Comparison of ENCODE assay signal across 8 mouse cellular contexts in the genomic region with DNA sequence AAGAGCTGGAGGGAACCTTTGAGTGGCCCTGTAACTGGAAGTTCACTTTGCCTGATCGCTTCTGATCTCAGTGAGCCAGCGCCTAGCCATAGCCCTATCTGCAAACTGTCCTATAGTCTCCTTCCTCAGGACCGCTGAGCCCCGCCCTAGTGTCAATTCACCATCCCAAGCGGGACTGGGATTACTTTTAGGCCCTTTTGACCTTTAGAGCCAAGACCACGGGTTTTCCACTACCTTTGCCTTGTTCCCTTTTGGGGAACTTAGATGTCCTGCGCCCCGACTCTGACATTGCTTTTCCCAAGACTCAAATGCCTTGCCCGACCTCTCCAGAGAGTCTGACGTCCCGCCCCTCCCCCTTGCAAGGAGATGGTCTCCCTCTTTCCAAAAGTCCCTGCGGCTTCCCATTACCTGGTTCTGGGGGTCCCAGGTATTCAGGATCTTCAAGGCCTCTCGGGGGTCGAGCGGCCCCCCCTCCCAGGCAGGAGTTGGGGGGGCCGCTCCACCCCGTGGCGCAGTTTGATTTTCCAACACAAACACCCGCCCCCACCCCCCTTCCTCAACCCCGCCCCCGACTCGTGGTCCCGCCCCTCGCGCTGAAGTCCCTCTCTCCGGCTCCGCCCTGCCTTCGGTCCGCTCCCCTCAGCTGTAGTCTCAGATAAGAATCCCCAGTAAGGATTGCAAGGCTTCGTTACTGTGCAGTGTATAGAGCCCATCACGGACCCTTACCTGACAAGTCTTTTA. TPM values are rescaled to one million over a fixed set of nuclear protein-coding genes. Genes with fewer than 3 reads are reported as not detected.
A peak's percentile ranks its signal among the peaks of the same experiment; 100 is the strongest.
DNase-seq lines count a peak whose midpoint lies in the region; ATAC-seq and TF ChIP-seq lines count a peak whose summit lies in the region.

No protein-coding gene starts in this region.

- H3K9me3 ChIP-seq in forebrain, embryonic 14.5 days (replicated peaks; ENCODE audit: control insufficient read depth, low read length): no peaks in the 10 kb centered on the region
- no peaks in the 10 kb centered on the region for H3K9me3 ChIP-seq in hindbrain, postnatal 0 days (ENCODE audit: low read length)
- no peaks in the 10 kb centered on the region for H3K9me3 ChIP-seq in liver, embryonic 13.5 days (replicated peaks)

- DNase-seq in cerebellum, adult 11 months: peak; percentile 54
- no peak for DNase-seq in cerebellum, postnatal 4 days (ENCODE audit: low spot score in 2 of 2)
- DNase-seq in forebrain, embryonic 14.5 days (ENCODE audit: low spot score): no peak
- peak; percentile 28 for DNase-seq in hindbrain, postnatal 0 days (ENCODE audit: low spot score)
- DNase-seq in liver, embryonic 13.5 days: peak; percentile 70
- DNase-seq in neural tube, embryonic 10.5 days (ENCODE audit: extremely low spot score, low spot score): peak; percentile 64
- no peak for DNase-seq in frontal cortex, postnatal 25 days (ENCODE audit: low spot score in 2 of 2)

- peaks cover 2% of the 10 kb centered on the region; the same call in 1 of the 2 replicates for H3K4me1 ChIP-seq in bone marrow, adult 2 months (ENCODE audit: control insufficient read depth, insufficient read depth, low read length)
- H3K4me1 ChIP-seq in forebrain, embryonic 14.5 days (ENCODE audit: control insufficient read depth, insufficient read depth, low read length): peaks cover 29% of the 10 kb centered on the region
- peaks cover 16% of the 10 kb centered on the region for H3K4me1 ChIP-seq in hindbrain, postnatal 0 days (ENCODE audit: insufficient read depth, low read length)
- peaks cover 71% of the 10 kb centered on the region for H3K4me1 ChIP-seq in liver, embryonic 13.5 days (replicated peaks)

- peak overlapping the region; percentile 27 for H3K4me3 ChIP-seq in bone marrow, adult 2 months (replicated peaks; ENCODE audit: control insufficient read depth, low read depth, low read length)
- H3K4me3 ChIP-seq in forebrain, embryonic 14.5 days (ENCODE audit: low read depth, low read length): peak overlapping the region; percentile 77
- peak overlapping the region; percentile 67 for H3K4me3 ChIP-seq in hindbrain, postnatal 0 days (ENCODE audit: low read length)
- peak overlapping the region; percentile 61 for H3K4me3 ChIP-seq in liver, embryonic 13.5 days (replicated peaks)

- H3K9ac ChIP-seq in forebrain, embryonic 14.5 days (ENCODE audit: low read length): peak overlapping the region; percentile 25
- H3K9ac ChIP-seq in hindbrain, postnatal 0 days (replicated peaks; ENCODE audit: low read length): peak overlapping the region; percentile 43
- H3K9ac ChIP-seq in liver, embryonic 13.5 days: peak overlapping the region; percentile 65

- no peaks in the 10 kb centered on the region for H3K36me3 ChIP-seq in forebrain, embryonic 14.5 days (ENCODE audit: control insufficient read depth, insufficient read depth, low read length)
- H3K36me3 ChIP-seq in hindbrain, postnatal 0 days (ENCODE audit: insufficient read depth, low read length): no peaks in the 10 kb centered on the region
- no peaks in the 10 kb centered on the region for H3K36me3 ChIP-seq in liver, embryonic 13.5 days

- TF ChIP-seq CTCF in bone marrow, adult 2 months (IDR thresholded peaks at IDR 0.05; ENCODE audit: control insufficient read depth, insufficient read depth, low read length): no peak
- TF ChIP-seq CTCF in hindbrain, postnatal 0 days (IDR thresholded peaks at IDR 0.05; ENCODE audit: low read depth): no peak

- no peak for ATAC-seq in forebrain, embryonic 14.5 days
- ATAC-seq in hindbrain, postnatal 0 days: no peak
- ATAC-seq in liver, embryonic 13.5 days (ENCODE audit: low read depth): peak; percentile 59

- peaks cover 25% of the 10 kb centered on the region for H3K27me3 ChIP-seq in forebrain, embryonic 14.5 days (replicated peaks; ENCODE audit: control insufficient read depth, insufficient read depth, low read length)
- H3K27me3 ChIP-seq in hindbrain, postnatal 0 days (ENCODE audit: insufficient read depth, low read length): peaks cover 7% of the 10 kb centered on the region
- peaks cover 55% of the 10 kb centered on the region for H3K27me3 ChIP-seq in liver, embryonic 13.5 days

- H3K4me2 ChIP-seq in forebrain, embryonic 14.5 days (ENCODE audit: low read length): peak overlapping the region; percentile 95
- H3K4me2 ChIP-seq in hindbrain, postnatal 0 days (ENCODE audit: low read depth, low read length): peak overlapping the region; percentile 98
- peak overlapping the region; percentile 95 for H3K4me2 ChIP-seq in liver, embryonic 13.5 days

- no peak overlapping the region for H3K27ac ChIP-seq in bone marrow, adult 2 months (ENCODE audit: control insufficient read depth, insufficient read depth, low read depth, low read length, poor library complexity)
- H3K27ac ChIP-seq in forebrain, embryonic 14.5 days (ENCODE audit: low read depth, low read length): no peak overlapping the region
- peak overlapping the region; percentile 75 for H3K27ac ChIP-seq in hindbrain, postnatal 0 days
- peak overlapping the region; percentile 81 for H3K27ac ChIP-seq in liver, embryonic 13.5 days

- WGBS in bone marrow, adult 2 months: under 1% methylated on average over 31 of the region's 31 CpGs
- under 1% methylated on average over 31 of the region's 31 CpGs for WGBS in forebrain, embryonic 14.5 days
- WGBS in hindbrain, postnatal 0 days: under 1% methylated on average over 31 of the region's 31 CpGs
- WGBS in liver, embryonic 13.5 days (ENCODE audit: insufficient replicate concordance): 1% methylated on average over 31 of the region's 31 CpGs

- no peak for TF ChIP-seq POLR2A in bone marrow, adult 2 months (IDR thresholded peaks at IDR 0.05; ENCODE audit: borderline replicate concordance, control insufficient read depth, low read depth, low read length)

RNA-seq across cellular contexts. Expression of a gene that starts 6.5 kb away (rescaled TPM):
- 13.7 and 29.2 TPM in 2 replicates for polyA plus RNA-seq in bone marrow, adult 2 months (2011; ENCODE audit: insufficient read depth, insufficient read length, low replicate concordance, missing spikeins)
- 28.7 and 38.2 TPM in 2 replicates for polyA plus RNA-seq in forebrain, embryonic 14.5 days (2014; fragmentation: Nextera tagmentation; extraction: Ambion mirVana)
- total RNA-seq in hindbrain, postnatal 0 days (2014; rRNA removed): 8.0 and 10.5 TPM in 2 replicates
- polyA plus RNA-seq in hindbrain, postnatal 0 days (2015; fragmentation: Nextera tagmentation; extraction: Ambion mirVana): 20.5 and 22.3 TPM in 2 replicates
- 4.8 and 5.1 TPM in 2 replicates for polyA plus RNA-seq in liver, embryonic 13.5 days (2015; fragmentation: Nextera tagmentation; extraction: Ambion mirVana)

RNA-seq across cellular contexts. Expression of a gene that starts 21.9 kb away (rescaled TPM):
- 1.6 TPM in 1 of 2 replicates, not detected in the other for polyA plus RNA-seq in bone marrow, adult 2 months (2011; ENCODE audit: insufficient read depth, insufficient read length, low replicate concordance, missing spikeins)
- polyA plus RNA-seq in forebrain, embryonic 14.5 days (2014; fragmentation: Nextera tagmentation; extraction: Ambion mirVana): 4.7 and 5.7 TPM in 2 replicates
- total RNA-seq in hindbrain, postnatal 0 days (2014; rRNA removed): 3.8 and 4.3 TPM in 2 replicates
- polyA plus RNA-seq in hindbrain, postnatal 0 days (2015; fragmentation: Nextera tagmentation; extraction: Ambion mirVana): 8.7 and 9.5 TPM in 2 replicates
- 8.9 and 9.5 TPM in 2 replicates for polyA plus RNA-seq in liver, embryonic 13.5 days (2015; fragmentation: Nextera tagmentation; extraction: Ambion mirVana)

RNA-seq across cellular contexts. Expression of a gene that starts 24.6 kb away (rescaled TPM):
- 5.1 and 9.1 TPM in 2 replicates for polyA plus RNA-seq in bone marrow, adult 2 months (2011; ENCODE audit: insufficient read depth, insufficient read length, low replicate concordance, missing spikeins)
- 31.1 and 36.4 TPM in 2 replicates for polyA plus RNA-seq in forebrain, embryonic 14.5 days (2014; fragmentation: Nextera tagmentation; extraction: Ambion mirVana)
- 21.8 and 26.9 TPM in 2 replicates for total RNA-seq in hindbrain, postnatal 0 days (2014; rRNA removed)
- polyA plus RNA-seq in hindbrain, postnatal 0 days (2015; fragmentation: Nextera tagmentation; extraction: Ambion mirVana): 18.5 and 22.2 TPM in 2 replicates
- polyA plus RNA-seq in liver, embryonic 13.5 days (2015; fragmentation: Nextera tagmentation; extraction: Ambion mirVana): 10.3 and 13.0 TPM in 2 replicates

RNA-seq across cellular contexts. Expression of a gene that starts 24.7 kb away (rescaled TPM):
- 23.1 and 43.9 TPM in 2 replicates for polyA plus RNA-seq in bone marrow, adult 2 months (2011; ENCODE audit: insufficient read depth, insufficient read length, low replicate concordance, missing spikeins)
- 106 and 142 TPM in 2 replicates for polyA plus RNA-seq in forebrain, embryonic 14.5 days (2014; fragmentation: Nextera tagmentation; extraction: Ambion mirVana)
- total RNA-seq in hindbrain, postnatal 0 days (2014; rRNA removed): 77.1 and 99.0 TPM in 2 replicates
- 162 and 163 TPM in 2 replicates for polyA plus RNA-seq in hindbrain, postnatal 0 days (2015; fragmentation: Nextera tagmentation; extraction: Ambion mirVana)
- polyA plus RNA-seq in liver, embryonic 13.5 days (2015; fragmentation: Nextera tagmentation; extraction: Ambion mirVana): 102 and 105 TPM in 2 replicates

RNA-seq across cellular contexts. Expression of a gene that starts 50.8 kb away (rescaled TPM):
- 49.6 and 54.5 TPM in 2 replicates for polyA plus RNA-seq in bone marrow, adult 2 months (2011; ENCODE audit: insufficient read depth, insufficient read length, low replicate concordance, missing spikeins)
- polyA plus RNA-seq in forebrain, embryonic 14.5 days (2014; fragmentation: Nextera tagmentation; extraction: Ambion mirVana): 70.3 and 77.3 TPM in 2 replicates
- 252 and 255 TPM in 2 replicates for total RNA-seq in hindbrain, postnatal 0 days (2014; rRNA removed)
- 46.6 and 49.7 TPM in 2 replicates for polyA plus RNA-seq in hindbrain, postnatal 0 days (2015; fragmentation: Nextera tagmentation; extraction: Ambion mirVana)
- polyA plus RNA-seq in liver, embryonic 13.5 days (2015; fragmentation: Nextera tagmentation; extraction: Ambion mirVana): 2.6 and 4.4 TPM in 2 replicates

Comparison
In these comparisons a context has a peak if more than half of its experiments do, and no peak if none do; other contexts are left out.
1. DNase-seq: peak in cerebellum, adult 11 months (single experiment), hindbrain, postnatal 0 days (single experiment), liver, embryonic 13.5 days (single experiment) and neural tube, embryonic 10.5 days (single experiment); none in cerebellum, postnatal 4 days (0 of 2), forebrain, embryonic 14.5 days (single experiment) and frontal cortex, postnatal 25 days (0 of 2).
2. H3K27ac ChIP-seq: peak in hindbrain, postnatal 0 days (single experiment) and liver, embryonic 13.5 days (single experiment); none in bone marrow, adult 2 months (single experiment) and forebrain, embryonic 14.5 days (single experiment).
3. H3K4me3 ChIP-seq: peak in every context shown above with its lines; median percentile 77 in forebrain, embryonic 14.5 days; 67 in hindbrain, postnatal 0 days; 61 in liver, embryonic 13.5 days; 27 in bone marrow, adult 2 months.
4. Peak in every context shown above with its lines, with median percentiles within 50 percentile points of each other: H3K4me2 ChIP-seq and H3K9ac ChIP-seq.